Mouse (Mus musculus) kidney, embryonic 15.5 days (tissue): Measurements from ENCODE around the gene Stt3b. TPM values are rescaled to one million over a fixed set of nuclear protein-coding genes. Genes with fewer than 3 reads are reported as not detected.
A peak's percentile ranks its signal among the peaks of the same experiment; 100 is the strongest.

Experiments
- ATAC-seq: fragments of 200-750 bp; cut with Nextera tagmentation; replicated peaks from 2 replicates; pipeline ENCODE4 v1.8.0; 2017; ENCODE audit warnings: moderate TSS enrichment; ENCODE audit not compliant: low FRiP score
- H3K27ac ChIP-seq: fragments of 300-500 bp; sonication (generic); 2 replicates; pipeline ENCODE4 v1.5.1; 2015; ENCODE audit warnings: mild to moderate bottlenecking, inconsistent platforms
- H3K27me3 ChIP-seq: fragments of 300-500 bp; sonication (generic); 2 replicates; pipeline ENCODE4 v1.6.1; 2015; ENCODE audit warnings: inconsistent platforms
- H3K36me3 ChIP-seq: fragments of 300-500 bp; sonication (generic); 2 replicates; pipeline ENCODE4 v1.6.1; 2015; ENCODE audit warnings: inconsistent platforms
- H3K4me1 ChIP-seq: fragments of 300-500 bp; sonication (generic); 2 replicates; pipeline ENCODE4 v1.6.1; 2015; ENCODE audit warnings: inconsistent platforms
- H3K4me2 ChIP-seq: fragments of 300-500 bp; sonication (generic); 2 replicates; pipeline ENCODE4 v1.6.1; 2015; ENCODE audit warnings: moderate library complexity, mild to moderate bottlenecking, inconsistent platforms
- H3K4me3 ChIP-seq: fragments of 300-500 bp; sonication (generic); replicated peaks from 2 replicates; pipeline ENCODE4 v1.5.1; 2015; ENCODE audit warnings: mild to moderate bottlenecking, inconsistent platforms
- H3K9ac ChIP-seq: fragments of 300-500 bp; sonication (generic); 2 replicates; pipeline ENCODE4 v1.6.1; 2015; ENCODE audit warnings: mild to moderate bottlenecking, inconsistent platforms
- H3K9me3 ChIP-seq: fragments of 300-500 bp; sonication (generic); replicated peaks from 2 replicates; pipeline ENCODE4 v1.6.1; 2016; ENCODE audit warnings: inconsistent platforms
- WGBS: fragments of 180-500 bp; shearing (Covaris S2); methylation state at CpG from one replicate; pipeline ENCODE4 v1.1.7; 2015; ENCODE audit warnings: mixed read lengths; 5-methylcytosine and 5-hydroxymethylcytosine counted together
- polyA plus RNA-seq: library from polyadenylated mRNA; unstranded; fragments of >200 nt; fragmentation: Nextera tagmentation; extraction: Ambion mirVana; gene quantifications from 2 replicates; pipeline ENCODE4 v1.2.1, GENCODE M21; 2015

Gene Stt3b
- polyA plus RNA-seq, 1 experiment from 2014 or later = 101 TPM

- Histone ChIP-seq H3K4me1 (0 out of 2 replicates have a peak, but pooled peaks cover 3% of the 10 kb centered on the region), H3K9ac (no peak overlapping the region), H3K27ac (no peak overlapping the region), H3K4me3 (no peak overlapping the region), H3K27me3 (no peaks in the 10 kb centered on the region), H3K9me3 (no peaks in the 10 kb centered on the region), H3K4me2 (no peak overlapping the region), H3K36me3 (peaks cover 56% of the 10 kb centered on the region)
- ATAC-seq = peak; percentile 70
- 42% methylated on average over 6 of the region's 6 CpGs for WGBS
These were observed 52.4 kb downstream of the Stt3b start for GRCm38 (mm10) chr9:115257733-115258286.

GRCm38 (mm10) chr9:115249145-115249544, 61.1 kb downstream of the Stt3b start:
- WGBS = 66% methylated on average over 5 of the region's 5 CpGs
- H3K36me3 ChIP-seq = peaks cover 88% of the 10 kb centered on the region
- ATAC-seq = no peak

GRCm38 (mm10) chr9:115245092-115245491, 65.1 kb downstream of the Stt3b start:
- 91% methylated on average over 6 of the region's 6 CpGs for WGBS
- Histone ChIP-seq H3K36me3 (peaks cover 97% of the 10 kb centered on the region), H3K27ac (no peak overlapping the region), H3K4me1 (no peaks in the 10 kb centered on the region), H3K9me3 (no peaks in the 10 kb centered on the region), H3K4me2 (no peak overlapping the region), H3K4me3 (no peak overlapping the region), H3K9ac (no peak overlapping the region), H3K27me3 (no peaks in the 10 kb centered on the region)
- no peak for ATAC-seq

More at GRCm38 (mm10) chr9:115249145-115249544, 61.1 kb downstream of the Stt3b start:
- Histone ChIP-seq H3K27ac (no peak overlapping the region), H3K9me3 (no peaks in the 10 kb centered on the region), H3K4me3 (no peak overlapping the region), H3K4me1 (no peaks in the 10 kb centered on the region), H3K4me2 (no peak overlapping the region), H3K27me3 (no peaks in the 10 kb centered on the region), H3K9ac (no peak overlapping the region)

- peaks cover 96% of the 10 kb centered on the region for H3K36me3 ChIP-seq
- no peaks in the 10 kb centered on the region for H3K9me3 ChIP-seq
- no peak overlapping the region for H3K27ac ChIP-seq
- WGBS = 91% methylated on average over 6 of the region's 6 CpGs
- H3K4me1 ChIP-seq = no peaks in the 10 kb centered on the region
- H3K4me3 ChIP-seq = no peak overlapping the region
- no peak overlapping the region for H3K9ac ChIP-seq
- H3K27me3 ChIP-seq = no peaks in the 10 kb centered on the region
- H3K4me2 ChIP-seq = no peak overlapping the region
- no peak for ATAC-seq
These were observed 66.6 kb downstream of the Stt3b start for GRCm38 (mm10) chr9:115243630-115244029.

GRCm38 (mm10) chr9:115239861-115240260, 70.4 kb downstream of the Stt3b start:
- no peak overlapping the region for H3K27ac ChIP-seq
- H3K4me3 ChIP-seq = no peak overlapping the region
- no peak overlapping the region for H3K4me2 ChIP-seq
- H3K36me3 ChIP-seq = peaks cover 62% of the 10 kb centered on the region
- H3K4me1 ChIP-seq = no peaks in the 10 kb centered on the region
- H3K9me3 ChIP-seq = no peaks in the 10 kb centered on the region
- no peak for ATAC-seq
- WGBS = 95% methylated on average over 5 of the region's 5 CpGs
- H3K27me3 ChIP-seq = no peaks in the 10 kb centered on the region
- H3K9ac ChIP-seq = no peak overlapping the region

GRCm38 (mm10) chr9:115237943-115238342, 72.3 kb downstream of the Stt3b start:
- ATAC-seq = no peak
- Histone ChIP-seq H3K4me3 (no peak overlapping the region), H3K9me3 (no peaks in the 10 kb centered on the region), H3K9ac (no peak overlapping the region), H3K36me3 (peaks cover 47% of the 10 kb centered on the region), H3K4me2 (no peak overlapping the region), H3K27me3 (no peaks in the 10 kb centered on the region), H3K4me1 (no peaks in the 10 kb centered on the region), H3K27ac (no peak overlapping the region)

- ATAC-seq = peak; percentile 55
- H3K4me2 ChIP-seq = no peak overlapping the region
- no peak overlapping the region for H3K4me3 ChIP-seq
- 80% methylated on average over 8 of the region's 8 CpGs for WGBS
- no peaks in the 10 kb centered on the region for H3K4me1 ChIP-seq
- H3K27ac ChIP-seq = peak overlapping the region; percentile 33
- H3K36me3 ChIP-seq = peaks cover 32% of the 10 kb centered on the region
- no peak overlapping the region for H3K9ac ChIP-seq
- H3K27me3 ChIP-seq = no peaks in the 10 kb centered on the region
- H3K9me3 ChIP-seq = no peaks in the 10 kb centered on the region
These were observed 73.8 kb downstream of the Stt3b start for GRCm38 (mm10) chr9:115236352-115236841.

GRCm38 (mm10) chr9:115234561-115234960, 75.7 kb downstream of the Stt3b start:
- Histone ChIP-seq H3K9me3 (no peaks in the 10 kb centered on the region), H3K27ac (no peak overlapping the region), H3K27me3 (no peaks in the 10 kb centered on the region), H3K4me1 (peaks cover 8% of the 10 kb centered on the region; the same call in 1 of the 2 replicates), H3K4me2 (no peak overlapping the region), H3K4me3 (no peak overlapping the region), H3K9ac (no peak overlapping the region), H3K36me3 (peaks cover 13% of the 10 kb centered on the region)
- no peak for ATAC-seq
- 89% methylated on average over 2 of the region's 2 CpGs for WGBS

GRCm38 (mm10) chr9:115233721-115234120, 76.5 kb downstream of the Stt3b start:
- Histone ChIP-seq H3K27ac (no peak overlapping the region), H3K27me3 (no peaks in the 10 kb centered on the region), H3K4me2 (no peak overlapping the region), H3K9me3 (no peaks in the 10 kb centered on the region), H3K4me1 (peaks cover 9% of the 10 kb centered on the region; the same call in 1 of the 2 replicates), H3K9ac (no peak overlapping the region), H3K36me3 (peaks cover 7% of the 10 kb centered on the region), H3K4me3 (no peak overlapping the region)
- 91% methylated on average over 5 of the region's 5 CpGs for WGBS
- ATAC-seq = no peak

- H3K9me3 ChIP-seq = no peaks in the 10 kb centered on the region
- no peak overlapping the region for H3K4me2 ChIP-seq
- WGBS = 90% methylated on average over 3 of the region's 3 CpGs
- peaks cover 6% of the 10 kb centered on the region for H3K36me3 ChIP-seq
- no peak overlapping the region for H3K9ac ChIP-seq
- no peak overlapping the region for H3K4me3 ChIP-seq
- peaks cover 17% of the 10 kb centered on the region; the same call in 1 of the 2 replicates for H3K4me1 ChIP-seq
- no peaks in the 10 kb centered on the region for H3K27me3 ChIP-seq
- ATAC-seq = no peak
- no peak overlapping the region for H3K27ac ChIP-seq
These were observed 78.7 kb downstream of the Stt3b start for GRCm38 (mm10) chr9:115231476-115231875.

- Histone ChIP-seq H3K9me3 (no peaks in the 10 kb centered on the region), H3K4me1 (peaks cover 17% of the 10 kb centered on the region; the same call in 1 of the 2 replicates), H3K9ac (no peak overlapping the region), H3K27me3 (no peaks in the 10 kb centered on the region), H3K36me3 (peaks cover 4% of the 10 kb centered on the region), H3K27ac (no peak overlapping the region), H3K4me2 (no peak overlapping the region), H3K4me3 (no peak overlapping the region)
- 23% methylated on average over 3 of the region's 3 CpGs for WGBS
- ATAC-seq = peak; percentile 40; the same call in 1 of the 2 replicates
These were observed 80.1 kb downstream of the Stt3b start for GRCm38 (mm10) chr9:115230141-115230540.

GRCm38 (mm10) chr9:115229676-115230075, 80.5 kb downstream of the Stt3b start:
- no peak overlapping the region for H3K4me2 ChIP-seq
- 62% methylated on average over 10 of the region's 10 CpGs for whole genome bisulfite sequencing
- peaks cover 17% of the 10 kb centered on the region; the same call in 1 of the 2 replicates for H3K4me1 ChIP-seq
- H3K4me3 ChIP-seq = no peak overlapping the region
- ATAC-seq = peak; percentile 29; the same call in 1 of the 2 replicates
- no peak overlapping the region for H3K27ac ChIP-seq
- no peaks in the 10 kb centered on the region for H3K9me3 ChIP-seq
- no peak overlapping the region for H3K9ac ChIP-seq
- H3K36me3 ChIP-seq = peaks cover 4% of the 10 kb centered on the region
- no peaks in the 10 kb centered on the region for H3K27me3 ChIP-seq

GRCm38 (mm10) chr9:115229145-115229544, 81.1 kb downstream of the Stt3b start:
- 85% methylated on average over 4 of the region's 4 CpGs for WGBS
- H3K4me1 ChIP-seq = peaks cover 17% of the 10 kb centered on the region; the same call in 1 of the 2 replicates
- no peak for ATAC-seq
- H3K36me3 ChIP-seq = peaks cover under 1% of the 10 kb centered on the region
- H3K27me3 ChIP-seq = no peaks in the 10 kb centered on the region
- no peaks in the 10 kb centered on the region for H3K9me3 ChIP-seq
- no peak overlapping the region for H3K4me2 ChIP-seq
- no peak overlapping the region for H3K4me3 ChIP-seq
- H3K27ac ChIP-seq = no peak overlapping the region
- H3K9ac ChIP-seq = no peak overlapping the region
